Mouse (Mus musculus) macrophage (primary cell): Measurements from ENCODE around the gene Akirin2. TPM values are rescaled to one million over a fixed set of nuclear protein-coding genes. Genes with fewer than 3 reads are reported as not detected.

ENCODE experiments used
- H3K27ac ChIP-seq: fragments of 350-480 bp; formaldehyde crosslinking; 2 replicates; pipeline ENCODE4 v1.9.0; 2021
- H3K36me3 ChIP-seq: fragments of 350-480 bp; formaldehyde crosslinking; 2 replicates; pipeline ENCODE4 v1.9.0; 2021; ENCODE audit errors: inconsistent target
- H3K4me3 ChIP-seq: fragments of 350-480 bp; formaldehyde crosslinking; 2 replicates; pipeline ENCODE4 v1.9.0; 2021; ENCODE audit errors: inconsistent target
- H3K79me2 ChIP-seq: fragments of 350-480 bp; formaldehyde crosslinking; 2 replicates; pipeline ENCODE4 v1.9.0; 2021; ENCODE audit errors: inconsistent target
- WGBS: methylation state at CpG from one replicate; pipeline ENCODE4 v1.1.7; 2026; ENCODE audit warnings: inconsistent platforms; ENCODE audit not compliant: missing documents; 5-methylcytosine and 5-hydroxymethylcytosine counted together
- polyA plus RNA-seq: library from polyadenylated mRNA; stranded (reverse); fragments of 250-400 nt; gene quantifications from 3 replicates; pipeline ENCODE4 v1.2.4, GENCODE M21; 2018; ENCODE audit warnings: inconsistent platforms

Akirin2 gene
- polyA plus RNA-seq, 1 experiment from 2014 or later = 44.3 TPM

GRCm38 (mm10) chr4:34616146-34616545, 65.4 kb downstream of the Akirin2 start:
- WGBS = 79% methylated on average over 8 of the region's 8 CpGs
- Histone ChIP-seq H3K27ac (no peak overlapping the region), H3K4me3 (peak overlapping the region; percentile 79; the same call in 1 of the 2 replicates)

More at GRCm38 (mm10) chr4:34616146-34616545, 65.4 kb downstream of the Akirin2 start:
- peaks cover 51% of the 10 kb centered on the region for H3K79me2 ChIP-seq
- no peaks in the 10 kb centered on the region for H3K36me3 ChIP-seq

Other genes with a start within 250 kb of the Akirin2 start
- gene Orc3, start 64.0 kb downstream of the Akirin2 start, polyA plus RNA-seq = 30.9 to 39.7 TPM (median 32.8 TPM) in 3 replicates
- 14.8 to 30.0 TPM (median 29.9 TPM) in 3 replicates for gene Rars2, start 64.0 kb downstream of the Akirin2 start, polyA plus RNA-seq
- 12.1 to 18.9 TPM (median 15.9 TPM) in 3 replicates for gene Slc35a1, start 136.5 kb downstream of the Akirin2 start, polyA plus RNA-seq
- gene Cfap206, start 179.3 kb downstream of the Akirin2 start, polyA plus RNA-seq = not detected in 3 replicates
- gene Gm136, start 205.3 kb downstream of the Akirin2 start, polyA plus RNA-seq = not detected in 3 replicates
- gene Smim8, start 227.5 kb downstream of the Akirin2 start, polyA plus RNA-seq = 15.2 to 26.4 TPM (median 24.7 TPM) in 3 replicates